Mouse (Mus musculus) liver, embryonic 14.5 days (tissue): Measurements from ENCODE around the gene Tmem151a. TPM values are rescaled to one million over a fixed set of nuclear protein-coding genes. Genes with fewer than 3 reads are reported as not detected.

Experiments
- ATAC-seq: fragments of 200-750 bp; cut with Nextera tagmentation; 2 replicates; pipeline ENCODE4 v1.8.0; 2017; ENCODE audit warnings: moderate number of reproducible peaks, mild to moderate bottlenecking, moderate library complexity; ENCODE audit not compliant: insufficient read depth
- DNase-seq, 3 experiments: peaks; one replicate each; pipeline ENCODE4 v3.0.0-alpha.2; 2012 to 2013; ENCODE audit warnings: low read depth in 3 of 3, low spot score in 3 of 3
- H3K27ac ChIP-seq: fragments of 300-500 bp; sonication (generic); 2 replicates; pipeline ENCODE4 v1.5.1; 2014; ENCODE audit warnings: moderate library complexity, mild to moderate bottlenecking, control low read depth, inconsistent platforms
- H3K27me3 ChIP-seq: fragments of 300-500 bp; sonication (generic); 2 replicates; pipeline ENCODE4 v1.6.1; 2014; ENCODE audit warnings: mild to moderate bottlenecking, low read length, moderate library complexity; ENCODE audit not compliant: control insufficient read depth, insufficient read depth
- H3K36me3 ChIP-seq: fragments of 300-500 bp; sonication (generic); replicated peaks from 2 replicates; pipeline ENCODE4 v1.6.1; 2014; ENCODE audit warnings: low read depth; ENCODE audit not compliant: control insufficient read depth, insufficient read depth
- H3K4me1 ChIP-seq, 2 experiments: fragments of 200-500 bp in 1 of 2; fragments of 300-500 bp in 1 of 2; sonication (generic) in 1 of 2; replicated peaks; 2 replicates each; pipeline ENCODE4 v1.6.1; 2012 to 2014; ENCODE audit warnings: antibody characterized with exemption in 1 of 2, inconsistent platforms in 1 of 2, low read length in 1 of 2; ENCODE audit not compliant: control insufficient read depth in 2 of 2, insufficient read depth in 2 of 2
- H3K4me2 ChIP-seq: fragments of 300-500 bp; sonication (generic); 2 replicates; pipeline ENCODE4 v1.6.1; 2014; ENCODE audit warnings: low read depth, mild to moderate bottlenecking, control low read depth, moderate library complexity
- H3K4me3 ChIP-seq, 2 experiments: fragments of 200-500 bp in 1 of 2; fragments of 300-500 bp in 1 of 2; sonication (generic) in 1 of 2; 2 replicates each; pipeline ENCODE4 v1.5.1; 2012 to 2014; ENCODE audit warnings: low read depth in 2 of 2, low read length in 2 of 2, mild to moderate bottlenecking in 2 of 2, control low read depth in 1 of 2, inconsistent platforms in 1 of 2, moderate library complexity in 1 of 2; ENCODE audit not compliant: insufficient read depth in 1 of 2
- H3K9ac ChIP-seq: fragments of 300-500 bp; sonication (generic); replicated peaks from 2 replicates; pipeline ENCODE4 v1.6.1; 2014; ENCODE audit warnings: mild to moderate bottlenecking, control low read depth, moderate library complexity
- H3K9me3 ChIP-seq: fragments of 300-500 bp; sonication (generic); 2 replicates; pipeline ENCODE4 v1.6.1; 2016; ENCODE audit warnings: low read length, mixed read lengths; ENCODE audit not compliant: control insufficient read depth
- CTCF ChIP-seq: IDR thresholded peaks from 2 replicates; pipeline ENCODE4 v1.5.1; 2016; ENCODE audit warnings: antibody characterized with exemption, low read depth, control low read depth
- EP300 ChIP-seq: IDR thresholded peaks from 2 replicates; pipeline ENCODE4 v1.6.1; 2016; ENCODE audit warnings: antibody characterized with exemption, low read depth
- WGBS: fragments of 180-500 bp; shearing (Covaris S2); extraction: QIAGEN DNeasy Blood & Tissue Kit; methylation state at CpG from one replicate; pipeline ENCODE4 v1.1.7; 2014; ENCODE audit not compliant: insufficient replicate concordance; 5-methylcytosine and 5-hydroxymethylcytosine counted together
- polyA plus RNA-seq, 2 experiments: library from polyadenylated mRNA; depleted of rRNA in 1 of 2; stranded (reverse) in 1 of 2; unstranded in 1 of 2; fragments of >200 nt; fragmentation: Nextera tagmentation in 1 of 2; extraction: Ambion mirVana in 1 of 2; gene quantifications; 2 replicates each; pipeline versions ENCODE4 v1.2.1 to v1.2.3; 2012 to 2014

The Tmem151a gene
- polyA plus RNA-seq, 2 experiments = 0.18 to 0.25 TPM

- H3K27me3 ChIP-seq = no peaks in the 10 kb centered on the region
- H3K4me3 ChIP-seq = no peak overlapping the region
- H3K9ac ChIP-seq = no peak overlapping the region
- H3K36me3 ChIP-seq = no peaks in the 10 kb centered on the region
- no peak for TF ChIP-seq CTCF
- TF ChIP-seq EP300 = no peak
- no peak overlapping the region for H3K4me2 ChIP-seq
- no peak overlapping the region for H3K27ac ChIP-seq
- peaks cover 0 to 21% of the 10 kb centered on the region in 2 experiments; a peak in 3 of 4 replicates for H3K4me1 ChIP-seq
- DNase-seq = no peak
- H3K9me3 ChIP-seq = no peaks in the 10 kb centered on the region
- ATAC-seq = no peak
- WGBS = 39% methylated on average over 5 of the region's 5 CpGs
Measured at GRCm38 (mm10) chr19:5060365-5061330, 24.7 kb downstream of the Tmem151a start.

- H3K4me3 ChIP-seq = no peak overlapping the region
- H3K9me3 ChIP-seq = no peaks in the 10 kb centered on the region
- WGBS = 14% methylated on average over 10 of the region's 10 CpGs
- no peaks in the 10 kb centered on the region for H3K27me3 ChIP-seq
- TF ChIP-seq EP300 (no peak), CTCF (no peak)
- no peak overlapping the region for H3K9ac ChIP-seq
- H3K36me3 ChIP-seq = no peaks in the 10 kb centered on the region
- ATAC-seq (peak; percentile 51; the same call in 1 of the 2 replicates), DNase-seq (no peak)
- peaks cover 0 to 21% of the 10 kb centered on the region in 2 experiments; a peak in 3 of 4 replicates for H3K4me1 ChIP-seq
- no peak overlapping the region for H3K4me2 ChIP-seq
- H3K27ac ChIP-seq = no peak overlapping the region
Measured at GRCm38 (mm10) chr19:5058801-5059771, 26.2 kb downstream of the Tmem151a start.

- Histone ChIP-seq H3K4me1 (peaks cover 0 to 21% of the 10 kb centered on the region in 2 experiments; a peak in 3 of 4 replicates), H3K9me3 (no peaks in the 10 kb centered on the region), H3K9ac (no peak overlapping the region), H3K36me3 (no peaks in the 10 kb centered on the region), H3K4me2 (no peak overlapping the region), H3K27me3 (peaks cover 3% of the 10 kb centered on the region), H3K27ac (no peak overlapping the region), H3K4me3 (no peak overlapping the region)
- no peak for TF ChIP-seq CTCF
- TF ChIP-seq EP300 = no peak
- ATAC-seq = no peak
- DNase-seq = no peak
- 26% methylated on average over 16 of the region's 16 CpGs for WGBS
Measured at GRCm38 (mm10) chr19:5057876-5058775, 27.2 kb downstream of the Tmem151a start.

- H3K9me3 ChIP-seq = no peaks in the 10 kb centered on the region
- TF ChIP-seq EP300 (no peak), CTCF (peak; percentile 73)
- peaks cover 16% of the 10 kb centered on the region for H3K27me3 ChIP-seq
- H3K36me3 ChIP-seq = no peaks in the 10 kb centered on the region
- no peak for DNase-seq
- H3K27ac ChIP-seq = no peak overlapping the region
- H3K4me1 ChIP-seq = peaks cover 0 to 19% of the 10 kb centered on the region in 2 experiments; a peak in 3 of 4 replicates
- no peak for ATAC-seq
- H3K9ac ChIP-seq = no peak overlapping the region
- 11% methylated on average over 6 of the region's 6 CpGs for WGBS
- no peak overlapping the region for H3K4me3 ChIP-seq
- H3K4me2 ChIP-seq = no peak overlapping the region
Measured at GRCm38 (mm10) chr19:5056251-5056650, 29.1 kb downstream of the Tmem151a start.
